Mouse (Mus musculus) R1 (cell line): ENCODE results near the gene Adprh.

Source experiments
- DNase-seq: peaks from one replicate; pipeline ENCODE4 v3.0.0-alpha.2; 2018; ENCODE audit warnings: low read depth, low spot score

Adprh gene

DNA sequence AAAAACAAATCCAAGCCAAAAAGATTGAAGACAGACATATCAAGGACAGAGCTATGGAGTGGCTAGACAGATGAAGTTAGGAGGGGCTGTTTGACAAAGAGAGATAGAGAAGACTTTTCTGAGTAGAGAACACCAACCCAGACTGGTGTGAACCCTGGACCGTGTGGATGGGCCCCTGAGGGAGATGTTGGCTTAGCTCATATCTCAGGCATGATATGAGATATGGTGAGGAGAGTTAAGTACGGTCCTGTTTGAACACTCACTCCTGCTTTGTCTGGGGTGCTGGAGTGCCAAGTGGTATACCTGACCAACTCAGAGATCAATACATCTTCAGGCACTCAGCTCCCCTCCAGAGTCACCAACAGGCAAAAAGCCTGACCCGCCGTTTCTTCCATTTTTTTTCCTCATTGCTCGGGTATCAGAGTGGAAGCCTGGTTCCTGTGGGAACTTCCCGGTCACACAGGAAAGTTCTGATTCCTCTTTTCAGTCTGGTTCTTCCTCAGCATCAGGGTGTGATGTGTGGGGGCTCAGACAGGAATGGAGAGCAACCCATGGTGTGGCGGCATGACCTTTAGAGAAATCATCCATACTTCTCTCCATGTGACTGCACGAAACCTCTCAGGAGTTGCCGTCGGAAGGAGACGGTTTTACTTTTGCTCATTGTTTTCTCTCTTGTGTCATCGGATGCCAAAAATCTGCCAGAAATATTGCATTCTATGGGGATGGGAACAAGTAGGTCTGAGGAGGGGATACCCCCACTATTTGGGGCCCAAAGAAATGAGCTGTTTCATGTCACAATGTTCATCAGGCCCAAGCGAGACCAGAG lies 14.8 kb upstream of the Adprh start:
- no peak for DNase-seq

DNA sequence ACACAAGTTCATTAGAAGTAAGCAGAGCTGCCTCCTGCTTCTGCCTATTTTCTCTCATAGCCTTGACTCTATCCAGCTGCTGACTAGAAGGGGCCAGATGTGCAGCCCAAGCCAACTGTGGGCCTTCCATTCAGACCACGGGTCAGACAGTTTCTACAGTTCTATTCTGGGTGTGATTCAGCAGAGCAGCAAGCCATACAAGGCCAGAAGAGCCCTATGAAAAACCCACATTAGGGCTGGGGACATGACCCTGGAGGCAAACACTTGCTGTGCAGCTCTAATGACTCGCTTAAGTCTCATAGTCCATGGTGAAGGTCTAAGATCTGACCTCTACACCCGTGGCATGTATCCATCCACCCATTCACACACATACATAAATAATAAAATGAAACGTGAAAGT lies 13.6 kb upstream of the Adprh start:
- no peak for DNase-seq

DNA sequence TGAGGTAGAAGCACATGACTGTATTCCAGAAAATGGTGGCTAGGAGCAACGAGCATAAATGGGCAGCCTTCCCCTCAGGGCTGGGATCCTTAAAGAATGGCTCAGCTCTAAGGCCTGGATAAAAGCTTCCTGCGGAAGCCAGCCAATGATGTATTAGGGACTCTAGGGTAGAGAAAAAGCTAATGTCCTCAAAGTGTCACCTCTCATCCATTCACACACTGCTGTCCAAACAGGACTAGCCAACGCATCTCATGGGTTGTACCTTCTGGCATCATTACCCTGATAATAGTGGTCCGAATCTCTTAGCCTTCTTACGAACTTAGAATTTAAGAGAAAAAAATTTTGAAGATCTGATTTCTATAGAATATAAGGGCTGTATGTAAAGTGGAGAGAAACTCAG lies 10.8 kb upstream of the Adprh start:
- no peak for DNase-seq

DNA sequence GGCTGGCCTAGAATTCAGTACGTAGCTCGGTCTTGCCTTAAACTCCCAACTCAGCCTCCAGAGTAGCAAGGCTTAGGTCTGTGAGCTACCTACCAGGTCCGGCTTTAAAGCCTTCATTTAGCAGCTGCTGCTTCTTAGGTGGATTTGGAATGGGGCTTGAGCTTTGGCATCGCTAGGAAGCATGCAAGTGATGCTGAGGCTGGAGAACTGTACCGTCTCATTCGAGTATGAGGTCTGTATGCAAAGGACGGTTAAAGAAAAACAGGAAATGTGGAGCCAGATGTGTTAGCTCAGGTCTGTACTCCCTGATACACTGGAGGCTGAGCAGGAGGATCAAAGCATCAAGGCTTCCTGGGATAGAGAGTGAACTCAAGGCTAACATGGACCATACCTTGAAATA lies 9.7 kb upstream of the Adprh start:
- DNase-seq, result no peak

DNA sequence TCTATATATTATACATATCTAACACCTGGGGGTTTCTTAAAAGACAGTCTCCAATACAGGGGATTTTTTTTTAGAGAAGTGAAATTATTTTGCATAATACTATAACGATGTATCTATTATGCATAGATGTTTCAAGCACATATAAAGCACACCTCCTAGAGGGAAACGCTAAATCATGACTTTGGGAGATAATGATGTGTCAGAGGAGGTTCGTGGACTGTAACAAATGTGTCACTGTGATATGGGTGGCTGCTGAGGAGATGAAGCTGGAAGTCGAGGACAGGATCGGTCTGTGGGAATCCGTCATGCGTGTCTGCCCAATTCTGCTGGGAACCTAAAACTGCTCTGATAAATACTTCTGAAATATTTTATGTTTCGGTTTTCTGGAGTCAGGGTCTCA lies 9.2 kb upstream of the Adprh start:
- no peak for DNase-seq

DNA sequence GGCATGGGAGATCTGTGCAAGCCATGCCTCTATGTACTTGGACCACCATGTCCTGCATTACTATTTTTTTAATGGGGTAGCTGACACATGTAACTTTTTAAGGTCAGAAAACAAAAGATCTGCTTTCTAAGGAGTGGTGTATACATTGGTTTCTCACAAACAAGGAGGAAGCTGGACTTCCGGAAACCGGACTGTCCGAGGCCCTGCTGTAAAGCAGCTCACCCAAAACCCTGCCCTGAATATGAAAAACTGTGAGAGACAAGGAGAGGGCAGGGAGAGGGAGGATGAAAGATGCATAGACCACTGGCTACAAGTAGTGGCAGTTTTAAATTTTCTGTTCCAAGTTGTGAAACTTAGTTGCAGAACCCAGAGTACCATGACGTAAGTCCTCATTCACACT lies 7.5 kb upstream of the Adprh start:
- no peak for DNase-seq

DNA sequence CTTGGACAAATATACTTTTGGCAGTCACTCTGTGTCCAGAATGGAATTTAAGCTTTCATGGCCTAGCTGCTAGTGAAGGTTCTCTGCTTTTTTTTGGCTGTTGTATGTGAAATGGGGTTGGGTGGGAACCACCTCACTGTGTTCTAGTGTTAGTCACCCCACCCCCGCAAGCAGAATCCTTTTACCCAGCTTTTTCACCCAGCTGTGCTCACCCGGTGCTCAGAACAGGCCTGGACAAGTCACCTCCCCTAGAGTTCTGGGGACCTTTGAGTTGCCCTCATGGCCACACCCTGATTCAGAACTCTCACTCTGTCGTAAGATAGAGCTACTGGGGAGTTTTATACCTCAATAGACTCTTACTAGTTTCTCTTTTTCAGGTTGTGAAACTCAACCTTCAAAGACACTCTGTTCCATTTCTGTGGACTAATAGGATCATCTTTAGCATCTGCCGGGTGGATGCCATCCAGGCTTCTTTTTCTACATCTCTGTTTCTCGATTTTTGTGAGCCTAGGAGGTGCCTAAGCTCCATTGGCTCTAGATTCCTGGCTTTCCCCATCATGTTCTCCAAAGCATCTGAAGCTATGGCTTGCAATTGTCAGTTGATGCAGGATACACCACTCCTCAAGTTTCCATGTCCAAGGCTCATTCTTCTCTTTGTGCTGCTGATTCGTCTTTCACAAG lies 6.2 kb upstream of the Adprh start:
- DNase-seq, result peak; percentile 69

DNA sequence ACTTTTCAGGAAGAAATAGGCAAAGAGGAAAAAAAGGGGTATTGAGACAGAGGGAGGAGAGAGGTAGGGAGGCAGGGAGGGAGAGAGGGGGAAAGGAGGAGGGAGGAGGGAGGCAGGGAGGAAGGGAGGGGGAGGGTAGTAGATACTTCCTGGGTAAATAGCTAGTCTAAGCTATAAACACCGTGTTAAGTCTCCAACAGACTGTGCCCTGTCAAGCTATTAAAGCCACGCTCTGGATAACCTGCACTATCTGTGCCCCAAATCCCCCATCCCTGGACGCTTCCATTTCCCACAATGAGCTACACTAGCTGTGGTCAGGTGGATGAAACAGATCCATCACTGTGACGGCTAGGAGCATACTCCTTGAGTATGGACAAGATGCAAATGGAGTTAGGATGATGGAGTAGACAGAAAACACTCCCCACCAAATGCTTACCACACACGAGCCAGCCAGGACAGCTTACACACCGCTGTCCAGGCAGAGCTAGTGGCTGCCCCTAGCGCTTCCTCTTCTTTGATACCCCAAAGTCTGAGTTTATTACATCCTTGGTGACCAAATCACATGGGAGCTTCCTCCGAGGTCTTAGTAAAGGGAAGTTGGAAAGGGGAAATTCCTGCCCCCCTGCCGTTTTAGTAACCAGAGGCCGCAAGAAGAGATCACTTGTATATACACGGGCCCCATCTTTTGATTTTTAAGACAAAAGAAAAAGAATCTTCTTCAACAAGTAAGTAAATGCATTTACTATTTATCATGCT lies 4.5 kb upstream of the Adprh start:
- peak; percentile 74 for DNase-seq

DNA sequence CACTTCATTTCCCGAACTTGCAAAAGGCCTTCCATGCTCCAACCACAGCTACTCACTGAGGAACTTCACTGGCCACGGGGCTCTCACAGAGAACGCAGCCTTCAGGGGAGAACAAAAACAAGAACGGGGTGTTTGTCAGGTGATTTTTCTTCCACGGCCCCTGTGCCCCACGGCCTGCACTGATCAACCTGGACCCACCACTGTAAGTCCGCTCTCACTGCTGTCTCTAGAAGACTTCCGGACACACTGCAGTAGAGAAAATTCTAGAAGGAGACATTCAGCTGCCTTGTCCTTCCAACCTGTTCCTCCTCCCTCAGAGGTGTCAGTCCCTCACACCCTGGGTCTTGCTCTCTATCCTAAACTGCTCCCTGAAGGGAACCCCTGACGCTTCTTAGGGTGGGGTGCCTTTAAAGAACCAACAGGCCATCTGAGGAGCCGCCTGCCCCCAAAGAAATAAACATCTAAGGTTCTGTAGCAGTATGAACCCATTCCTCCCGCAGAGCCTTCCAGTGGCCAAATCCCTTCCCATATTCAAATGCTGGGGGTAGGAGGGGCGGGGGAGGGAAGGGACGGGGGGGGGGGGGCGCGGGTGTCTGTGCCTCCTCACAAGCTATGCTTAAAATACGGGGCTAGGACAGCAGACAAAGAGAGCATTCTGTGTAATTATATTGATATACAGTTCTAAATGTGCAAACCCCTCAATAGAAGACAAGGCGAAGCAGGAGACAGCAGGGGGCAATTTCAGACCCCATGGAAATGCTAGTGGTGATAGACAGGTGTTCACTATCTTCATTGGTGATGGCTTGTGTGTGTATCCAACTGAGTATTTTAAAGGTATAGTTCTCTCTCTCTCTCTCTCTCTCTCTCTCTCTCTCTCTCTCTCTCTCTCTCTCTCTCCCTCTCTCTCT lies 3.3 kb upstream of the Adprh start, which contains the start of gene Cd80:
Cd80 (plus strand) TSS at position 51 of the 908 bp plus-strand sequence.
- DNase-seq, result no peak

DNA sequence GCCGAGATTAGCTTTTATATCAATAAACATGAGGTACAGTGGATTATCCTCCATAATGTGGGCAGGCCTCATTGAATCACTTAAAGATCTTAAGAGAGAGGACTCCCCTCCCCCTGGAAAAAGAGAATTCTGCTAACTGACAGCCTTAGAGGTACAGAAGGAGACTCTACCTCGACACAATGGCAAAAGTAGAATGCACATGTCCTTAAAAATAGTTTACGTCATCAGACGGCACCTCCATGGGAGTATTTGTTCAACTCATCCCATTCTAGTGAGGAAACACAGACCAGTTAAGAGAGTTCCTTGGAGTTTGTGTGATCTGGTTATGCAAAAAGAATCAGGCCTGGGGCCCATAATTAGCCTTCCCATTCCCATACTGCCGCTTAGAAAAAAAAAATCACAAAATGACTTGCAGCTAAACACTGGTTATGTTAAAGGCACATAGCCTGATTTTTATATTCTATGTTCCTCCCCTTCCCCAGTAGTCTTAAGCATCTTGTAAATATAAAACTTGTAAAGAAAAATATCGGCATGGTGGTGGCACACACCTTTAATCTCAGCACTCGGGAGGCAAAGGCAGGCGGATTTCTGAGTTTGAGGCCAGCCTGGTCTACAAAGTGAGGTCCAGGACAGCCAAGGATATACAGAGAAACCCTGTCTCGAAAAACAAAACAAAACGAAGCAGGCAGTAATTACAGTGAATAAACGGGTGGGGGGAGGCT lies 2.2 kb upstream of the Adprh start:
- no peak for DNase-seq

DNA sequence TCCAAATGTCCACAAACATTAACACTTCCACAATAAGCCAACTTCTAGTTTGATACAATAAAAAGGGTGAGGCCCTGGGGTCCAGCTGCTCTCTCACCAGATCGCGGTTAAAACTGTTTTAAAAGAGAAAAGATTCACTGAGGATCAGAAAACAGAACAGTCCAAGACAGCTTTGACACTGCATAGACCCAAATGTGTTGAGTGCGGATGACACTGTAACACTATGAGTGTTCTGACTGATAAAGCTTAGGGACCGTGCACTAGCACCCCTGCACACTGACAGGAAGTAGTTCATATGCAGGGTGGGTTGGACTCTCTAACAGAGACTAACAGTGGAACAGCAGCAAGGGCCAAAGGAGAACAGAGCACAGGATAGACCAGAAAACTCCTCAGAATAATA lies 1.4 kb upstream of the Adprh start:
- no peak for DNase-seq

DNA sequence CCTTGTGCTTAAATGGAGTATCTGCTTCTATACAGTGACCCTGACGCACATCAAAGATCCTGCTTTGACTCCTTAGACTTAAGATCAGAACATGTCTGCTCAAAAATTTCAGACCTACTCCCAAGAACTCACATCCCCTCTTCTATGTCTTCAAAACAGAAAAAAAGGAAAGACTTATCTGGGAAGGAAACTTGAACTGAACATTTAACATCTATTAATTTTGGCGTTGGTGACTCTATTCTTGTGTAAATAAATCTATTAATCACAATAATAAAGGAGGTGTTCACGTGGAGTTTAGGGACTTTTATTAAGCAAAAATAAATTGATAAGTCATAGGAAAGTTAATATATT lies 675 bp upstream of the Adprh start:
- no peak for DNase-seq

DNA sequence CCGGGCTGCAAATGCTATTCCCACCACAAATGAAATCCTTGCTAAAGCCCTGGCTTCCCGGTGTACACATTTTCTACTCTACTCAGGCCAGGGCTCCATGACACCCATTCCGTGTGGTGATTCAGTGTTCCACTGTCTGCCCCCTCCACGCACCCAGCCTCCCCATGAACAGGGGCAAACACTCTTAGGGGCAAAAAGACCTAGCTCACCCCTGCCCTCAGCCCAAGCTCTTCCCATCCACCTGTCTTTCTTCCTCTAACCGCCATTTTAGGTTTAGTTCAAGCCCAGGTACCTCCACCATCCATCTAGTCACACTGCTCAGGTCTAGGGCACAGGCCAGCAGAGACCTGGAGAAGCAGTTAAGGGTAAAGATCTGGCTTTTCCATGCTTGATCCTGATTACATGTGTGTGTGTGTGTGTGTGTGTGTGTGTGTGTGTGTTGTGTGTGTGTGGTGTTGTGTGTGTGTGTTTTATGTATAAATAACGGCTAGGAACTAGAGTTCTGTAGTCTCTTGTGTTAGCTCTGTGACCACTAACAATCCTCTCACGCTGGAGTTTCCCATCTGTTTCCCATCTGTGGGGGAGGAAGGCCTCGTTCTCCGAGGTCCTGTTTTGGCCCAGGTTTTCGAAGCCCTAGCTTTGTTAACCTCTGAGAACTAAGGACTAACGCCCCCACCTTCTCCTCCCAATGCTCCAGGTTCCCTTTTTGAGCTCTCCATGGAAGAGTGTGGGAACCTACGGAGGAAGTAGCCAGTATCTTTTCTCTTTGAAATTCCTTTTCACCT lies 890 bp downstream of the Adprh start:
- peak; percentile 78 for DNase-seq

DNA sequence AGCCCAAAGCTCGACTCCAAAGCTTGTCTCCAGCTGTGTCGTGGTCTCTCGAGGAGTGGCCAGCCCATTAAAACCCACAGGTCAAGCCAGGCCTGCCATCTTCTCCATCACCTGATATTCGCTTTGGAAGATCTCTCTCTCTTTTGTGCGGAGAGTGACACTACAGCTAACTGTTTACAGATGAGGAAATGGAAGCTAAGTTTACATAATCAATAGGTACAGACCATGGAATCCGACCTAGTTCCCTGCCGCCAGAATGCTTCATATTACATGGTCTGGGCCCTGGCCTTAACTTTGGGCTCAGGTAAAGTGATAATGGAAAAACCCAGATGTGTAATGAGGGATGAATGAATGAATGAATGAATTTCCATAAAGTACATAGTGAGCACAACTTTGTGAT lies 1.8 kb downstream of the Adprh start:
- DNase-seq, result no peak

DNA sequence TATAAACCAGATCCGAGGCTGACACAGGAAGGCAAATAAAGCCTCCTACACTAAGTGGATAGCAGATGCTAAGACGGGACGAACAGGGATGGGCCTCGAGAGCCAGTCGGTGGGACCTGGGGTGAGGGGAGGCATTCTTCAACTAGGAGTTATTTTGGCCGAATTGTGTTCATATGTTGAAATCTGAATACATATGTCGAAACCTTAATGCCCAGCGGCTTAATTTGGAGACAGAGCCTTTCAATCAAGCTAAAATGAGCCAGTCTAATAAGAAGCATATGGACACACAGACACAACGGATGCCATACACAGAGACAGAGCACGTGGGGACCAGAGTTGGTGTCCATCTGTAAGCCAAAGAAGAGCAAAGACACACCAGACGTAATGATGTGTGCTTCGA lies 4.0 kb downstream of the Adprh start:
- peak; percentile 33 for DNase-seq

DNA sequence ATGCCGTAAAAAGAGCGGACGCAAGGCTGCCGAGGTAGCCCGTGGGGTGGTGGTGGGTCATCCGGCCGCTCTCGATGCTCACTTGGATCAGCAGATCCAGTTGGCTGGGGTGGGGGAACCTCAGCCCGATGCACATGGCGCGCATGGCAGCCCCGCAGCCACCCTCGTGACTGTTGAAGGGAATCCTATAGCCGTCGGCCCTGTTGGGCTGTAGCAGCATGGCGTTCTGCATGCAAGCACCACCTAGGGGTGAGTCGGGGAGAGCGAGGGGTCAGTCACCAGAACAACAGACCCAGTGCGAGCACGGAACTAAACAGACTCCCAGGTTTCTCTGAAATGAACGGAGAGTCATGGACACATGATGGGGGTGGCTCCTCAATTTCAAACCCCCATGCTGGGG lies 5.1 kb downstream of the Adprh start:
- DNase-seq, result peak; percentile 90

DNA sequence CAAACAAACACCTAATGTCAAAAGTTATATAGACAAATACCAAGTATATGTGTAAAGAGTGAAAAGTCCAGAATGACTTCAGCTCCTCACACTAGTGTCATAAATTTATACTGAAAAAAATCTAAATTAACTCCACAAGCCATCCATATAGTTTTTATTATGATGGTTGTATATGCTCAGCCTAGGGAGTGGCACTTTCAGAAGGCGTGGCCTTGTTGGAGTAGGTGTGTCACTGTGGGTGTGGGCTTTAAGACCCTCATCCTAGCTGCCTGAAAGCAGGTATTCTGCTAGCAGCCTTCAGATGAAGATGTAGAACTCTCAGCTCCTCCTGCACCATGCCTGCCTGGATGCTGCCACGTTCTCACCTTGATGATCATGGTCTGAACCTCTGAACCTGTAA lies 6.4 kb downstream of the Adprh start:
- DNase-seq, result peak; percentile 86

DNA sequence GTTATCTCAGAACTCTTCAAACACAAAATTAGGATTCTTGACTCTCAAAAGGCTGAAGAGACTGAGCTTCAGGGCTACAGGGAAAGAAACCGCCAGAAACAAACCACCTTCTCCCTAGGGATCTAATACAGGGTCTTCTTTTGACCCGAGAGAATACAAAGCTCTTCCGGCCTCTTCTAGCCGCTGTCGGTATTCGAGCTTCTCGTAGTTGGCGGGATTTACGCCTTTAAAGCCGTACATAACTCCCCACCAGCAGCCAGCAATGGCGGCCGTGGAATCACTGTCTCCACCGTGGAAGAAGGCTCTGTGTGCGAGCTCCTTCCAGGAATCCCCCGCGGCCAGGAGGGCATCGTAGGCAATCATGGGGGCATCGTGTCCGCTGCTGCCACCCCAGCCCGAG lies 6.9 kb downstream of the Adprh start:
- DNase-seq, result peak; percentile 82

DNA sequence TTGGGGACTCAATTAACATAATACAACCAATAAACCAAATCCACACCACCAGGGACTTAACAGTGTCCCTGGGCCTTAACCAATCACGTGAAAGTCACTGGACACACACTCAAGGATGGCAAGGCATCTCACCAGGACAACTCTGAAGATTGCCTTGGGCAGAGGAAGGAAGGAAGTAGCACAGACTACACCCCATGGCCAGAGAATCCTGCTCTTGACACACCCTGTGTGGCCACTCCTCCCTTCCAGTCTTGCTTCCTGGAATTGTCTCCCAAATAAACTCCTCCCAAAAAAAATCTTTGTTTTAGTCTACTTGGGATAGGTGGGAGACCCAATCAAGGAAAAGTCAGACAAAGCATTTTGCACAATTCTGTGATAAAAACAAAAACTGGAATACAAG lies 7.5 kb downstream of the Adprh start:
- peak; percentile 98 for DNase-seq
